Mouse (Mus musculus): ENCODE data around the gene Jazf1.

- TF ChIP-seq CTCF (conservative IDR thresholded peaks at IDR 0.05; ENCODE audit: low read length) (no peak), POU5F1 (IDR thresholded peaks at IDR 0.05; ENCODE audit: borderline replicate concordance, low read length) (no peak)
Observed at GRCm38 (mm10) chr6:53067989-53068874, at the start of gene Jazf1.
